10 mouse cellular contexts compared by ENCODE assay signal in genomic region chr8:104393767-104394166, GRCm38 (mm10). TPM values are rescaled to one million over a fixed set of nuclear protein-coding genes. Genes with fewer than 3 reads are reported as not detected.
DNase-seq lines count a peak whose midpoint lies in the region; ATAC-seq lines count a peak whose summit lies in the region.
"Had no signal": no experiment of that assay in that cellular context is flagged by ENCODE, and none has a peak within 500 bp of the region (broad histone marks: within the 10 kb centered on the region; RNA-seq: fewer than 3 reads in every experiment).

No protein-coding gene starts in this region.

- peak overlapping the region; percentile 88 for H3K4me3 ChIP-seq in kidney, embryonic 16.5 days (ENCODE audit: low read length)
- H3K4me3 ChIP-seq in forebrain, embryonic 12.5 days (replicated peaks): no peak overlapping the region
- H3K4me3 ChIP-seq in neural tube, embryonic 15.5 days (replicated peaks): peak overlapping the region; percentile 87

- no peaks in the 10 kb centered on the region for H3K27me3 ChIP-seq in kidney, embryonic 16.5 days (ENCODE audit: insufficient read depth, low read length)
- no peaks in the 10 kb centered on the region for H3K27me3 ChIP-seq in forebrain, embryonic 12.5 days
- no peaks in the 10 kb centered on the region for H3K27me3 ChIP-seq in neural tube, embryonic 15.5 days (replicated peaks)

- H3K4me1 ChIP-seq in kidney, embryonic 16.5 days (ENCODE audit: insufficient read depth, low read length): peaks cover 21% of the 10 kb centered on the region
- peaks cover 12% of the 10 kb centered on the region for H3K4me1 ChIP-seq in forebrain, embryonic 12.5 days
- peaks cover 24% of the 10 kb centered on the region for H3K4me1 ChIP-seq in neural tube, embryonic 15.5 days

- no peak for ATAC-seq in kidney, embryonic 16.5 days (ENCODE audit: low FRiP score, low TSS enrichment)
- no peak for ATAC-seq in forebrain, embryonic 12.5 days (ENCODE audit: low FRiP score)
- no peak for ATAC-seq in neural tube, embryonic 15.5 days (ENCODE audit: low FRiP score)
- ATAC-seq in erythroid progenitor cell, adult 5-6 weeks (replicated peaks; ENCODE audit: low FRiP score, poor library complexity, severe bottlenecking): no peak

- peak overlapping the region; percentile 21; the same call in 1 of the 2 replicates for H3K27ac ChIP-seq in kidney, embryonic 16.5 days (ENCODE audit: low read length)
- no peak overlapping the region for H3K27ac ChIP-seq in forebrain, embryonic 12.5 days
- no peak overlapping the region for H3K27ac ChIP-seq in neural tube, embryonic 15.5 days (replicated peaks)

- no peaks in the 10 kb centered on the region for H3K36me3 ChIP-seq in kidney, embryonic 16.5 days (ENCODE audit: insufficient read depth, low read length)
- H3K36me3 ChIP-seq in forebrain, embryonic 12.5 days (replicated peaks): no peaks in the 10 kb centered on the region
- H3K36me3 ChIP-seq in neural tube, embryonic 15.5 days: no peaks in the 10 kb centered on the region

- peak overlapping the region; percentile 89 for H3K9ac ChIP-seq in kidney, embryonic 16.5 days (replicated peaks; ENCODE audit: low read length)
- H3K9ac ChIP-seq in forebrain, embryonic 12.5 days: no peak overlapping the region
- peak overlapping the region; percentile 86; the same call in 1 of the 2 replicates for H3K9ac ChIP-seq in neural tube, embryonic 15.5 days (replicated peaks)

- 68% methylated on average over 6 of the region's 6 CpGs for WGBS in kidney, embryonic 16.5 days
- 87% methylated on average over 6 of the region's 6 CpGs for WGBS in forebrain, embryonic 12.5 days
- WGBS in neural tube, embryonic 15.5 days: 85% methylated on average over 6 of the region's 6 CpGs

- H3K9me3 ChIP-seq in kidney, embryonic 16.5 days (ENCODE audit: low read length): peaks cover 5% of the 10 kb centered on the region; the same call in 1 of the 2 replicates
- H3K9me3 ChIP-seq in forebrain, embryonic 12.5 days: peaks cover 6% of the 10 kb centered on the region; the same call in 1 of the 2 replicates
- 0 out of 2 replicates have a peak, but pooled peaks cover 5% of the 10 kb centered on the region for H3K9me3 ChIP-seq in neural tube, embryonic 15.5 days (replicated peaks)

- peak overlapping the region; percentile 91 for H3K4me2 ChIP-seq in kidney, embryonic 16.5 days (replicated peaks; ENCODE audit: low read depth, low read length)
- peak overlapping the region; percentile 97; the same call in 1 of the 2 replicates for H3K4me2 ChIP-seq in forebrain, embryonic 12.5 days
- peak overlapping the region; percentile 87 for H3K4me2 ChIP-seq in neural tube, embryonic 15.5 days

- no peak for DNase-seq in kidney, postnatal 4 days
- peak; percentile 70 to 79 for DNase-seq in lung, adult 18-20 months
- no peak for DNase-seq in spleen, adult 12 weeks (ENCODE audit: low spot score)
- DNase-seq in kidney, postnatal 10 days: no peak
- DNase-seq: adrenal gland, postnatal 14 days; spleen, adult 18-20 months had no signal

RNA-seq across cellular contexts. Expression of gene Cmtm4, which starts 1.8 kb away (rescaled TPM):
- polyA plus RNA-seq in kidney, embryonic 16.5 days (2015; fragmentation: Nextera tagmentation; extraction: Ambion mirVana): 3.4 and 3.6 TPM in 2 replicates
- 3.3 and 3.5 TPM in 2 replicates for polyA plus RNA-seq in forebrain, embryonic 12.5 days (2016; fragmentation: Nextera tagmentation; extraction: Ambion mirVana)
- 2.4 and 2.6 TPM in 2 replicates for polyA plus RNA-seq in neural tube, embryonic 15.5 days (2015; fragmentation: Nextera tagmentation; extraction: Ambion mirVana)
- total RNA-seq in erythroid progenitor cell, adult 5-6 weeks (2015; ENCODE audit: low replicate concordance): 0.36 TPM in 1 of 2 replicates, not detected in the other
- under 0.01 and 1.0 TPM in 2 replicates for total RNA-seq in erythroid progenitor cell, adult 5-6 weeks (2017; ENCODE audit: low replicate concordance)

RNA-seq across cellular contexts. Expression of gene Dync1li2, which starts 49.1 kb away (rescaled TPM):
- polyA plus RNA-seq in kidney, embryonic 16.5 days (2015; fragmentation: Nextera tagmentation; extraction: Ambion mirVana): 59.0 and 62.7 TPM in 2 replicates
- polyA plus RNA-seq in forebrain, embryonic 12.5 days (2016; fragmentation: Nextera tagmentation; extraction: Ambion mirVana): 129 and 136 TPM in 2 replicates
- 83.4 and 98.1 TPM in 2 replicates for polyA plus RNA-seq in neural tube, embryonic 15.5 days (2015; fragmentation: Nextera tagmentation; extraction: Ambion mirVana)
- 24.1 and 34.4 TPM in 2 replicates for total RNA-seq in erythroid progenitor cell, adult 5-6 weeks (2015; ENCODE audit: low replicate concordance)
- total RNA-seq in erythroid progenitor cell, adult 5-6 weeks (2017; ENCODE audit: low replicate concordance): 62.9 and 69.6 TPM in 2 replicates

RNA-seq across cellular contexts. Expression of gene Cmtm3, which starts 54.6 kb away (rescaled TPM):
- polyA plus RNA-seq in kidney, embryonic 16.5 days (2015; fragmentation: Nextera tagmentation; extraction: Ambion mirVana): 172 and 174 TPM in 2 replicates
- 51.3 and 59.9 TPM in 2 replicates for polyA plus RNA-seq in forebrain, embryonic 12.5 days (2016; fragmentation: Nextera tagmentation; extraction: Ambion mirVana)
- 38.9 and 57.6 TPM in 2 replicates for polyA plus RNA-seq in neural tube, embryonic 15.5 days (2015; fragmentation: Nextera tagmentation; extraction: Ambion mirVana)
- total RNA-seq in erythroid progenitor cell, adult 5-6 weeks (2015; ENCODE audit: low replicate concordance): 2.9 and 10.8 TPM in 2 replicates
- 6.0 TPM in 1 of 2 replicates, not detected in the other for total RNA-seq in erythroid progenitor cell, adult 5-6 weeks (2017; ENCODE audit: low replicate concordance)

Comparison
In these comparisons a context has a peak if more than half of its experiments do, and no peak if none do; other contexts are left out.
1. DNase-seq: peak in lung, adult 18-20 months (2 of 2); none in kidney, postnatal 4 days (0 of 2), spleen, adult 12 weeks (single experiment) and kidney, postnatal 10 days (single experiment).
2. Peak in every context shown above with its lines, with median percentiles within 50 percentile points of each other: H3K4me2 ChIP-seq.